Mouse (Mus musculus): Measurements from ENCODE around the gene Sncg. TPM values are rescaled to one million over a fixed set of nuclear protein-coding genes. Genes with fewer than 3 reads are reported as not detected.

Gene Sncg
- polyA plus RNA-seq, 1 experiment from 2014 or later: 36.7 TPM

DNA sequence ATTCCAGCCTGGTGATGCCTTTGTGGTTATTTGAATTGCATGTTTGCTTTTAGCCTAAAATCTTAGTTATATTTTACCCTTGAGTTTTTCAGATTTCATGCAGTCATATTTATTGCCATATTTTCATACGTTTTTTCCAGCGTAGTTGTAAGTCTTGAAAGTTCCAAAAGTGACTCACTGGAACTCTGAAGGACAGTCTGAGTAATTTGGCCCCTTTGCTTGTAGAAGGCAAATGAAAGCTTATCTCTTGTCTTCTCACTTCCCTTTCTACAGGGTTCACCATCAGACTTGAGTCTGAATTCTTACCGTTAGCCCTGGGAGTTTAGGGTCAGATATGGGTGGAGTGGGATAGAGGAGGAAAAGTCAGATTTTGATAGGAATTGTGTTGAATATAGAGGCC is 48.0 kb downstream of the Sncg start:
- H3K9me3 ChIP-seq: no peaks in the 10 kb centered on the region
- no peak overlapping the region for H3K4me3 ChIP-seq
- H3K27me3 ChIP-seq (replicated peaks): no peaks in the 10 kb centered on the region
- ATAC-seq (replicated peaks): no peak
- H3K4me1 ChIP-seq: no peaks in the 10 kb centered on the region
- no peak overlapping the region for H3K4me2 ChIP-seq
- WGBS: 91% methylated on average over 3 of the region's 3 CpGs
- peaks cover 27% of the 10 kb centered on the region for H3K36me3 ChIP-seq (replicated peaks)
- H3K27ac ChIP-seq: no peak overlapping the region
- H3K9ac ChIP-seq: no peak overlapping the region

DNA sequence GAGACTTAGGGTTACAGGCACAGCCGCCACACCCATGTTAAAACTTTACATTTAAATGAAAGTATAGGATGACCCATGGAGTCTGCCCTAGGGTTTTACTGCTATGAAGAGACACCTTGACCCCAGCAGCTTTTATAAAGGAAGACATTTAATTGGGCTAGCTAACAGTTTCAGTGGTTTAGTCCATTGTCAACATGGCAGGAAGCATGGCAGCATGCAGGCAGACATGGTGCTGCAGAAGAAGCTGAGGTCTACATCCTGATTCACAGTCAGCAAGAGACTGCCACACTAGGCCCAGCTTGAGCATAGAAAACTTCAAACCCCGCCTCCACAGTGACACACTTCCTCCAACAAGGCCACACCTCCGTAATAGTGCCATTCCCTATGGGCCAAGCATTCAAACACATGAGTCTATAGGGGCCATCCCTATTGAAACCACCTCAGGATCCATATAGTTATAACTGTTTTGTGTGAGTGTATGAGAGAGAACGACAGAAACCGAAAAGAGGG is 51.0 kb downstream of the Sncg start:
- Histone ChIP-seq H3K4me2 (no peak overlapping the region), H3K4me1 (no peaks in the 10 kb centered on the region), H3K27ac (no peak overlapping the region), H3K27me3 (replicated peaks) (no peaks in the 10 kb centered on the region), H3K4me3 (no peak overlapping the region), H3K9me3 (no peaks in the 10 kb centered on the region), H3K9ac (no peak overlapping the region), H3K36me3 (replicated peaks) (peaks cover 17% of the 10 kb centered on the region; the same call in 1 of the 2 replicates)
- over 99% methylated on average over 5 of the region's 5 CpGs for WGBS
- no peak for ATAC-seq (replicated peaks)

Other genes with a start within 250 kb of the Sncg start
- gene Npy4r, start 222.3 kb downstream of the Sncg start, polyA plus RNA-seq (2015; fragmentation: Nextera tagmentation; extraction: Ambion mirVana): 0.15 and 0.17 TPM in 2 replicates
- 9.2 and 9.7 TPM in 2 replicates for gene Gprin2, start 173.1 kb downstream of the Sncg start, polyA plus RNA-seq (2015; fragmentation: Nextera tagmentation; extraction: Ambion mirVana)
- gene Syt15, start 155.2 kb downstream of the Sncg start, polyA plus RNA-seq (2015; fragmentation: Nextera tagmentation; extraction: Ambion mirVana): 0.51 and 0.65 TPM in 2 replicates
- 5.2 and 7.0 TPM in 2 replicates for gene Shld2, start 64.3 kb downstream of the Sncg start, polyA plus RNA-seq (2015; fragmentation: Nextera tagmentation; extraction: Ambion mirVana)
- 92.5 and 99.2 TPM in 2 replicates for gene Glud1, start 64.1 kb downstream of the Sncg start, polyA plus RNA-seq (2015; fragmentation: Nextera tagmentation; extraction: Ambion mirVana)
- gene Fam25c, start 19.4 kb downstream of the Sncg start, polyA plus RNA-seq (2015; fragmentation: Nextera tagmentation; extraction: Ambion mirVana): not detected in 2 replicates
- 4.7 and 5.0 TPM in 2 replicates for gene Mmrn2, start 676 bp upstream of the Sncg start, polyA plus RNA-seq (2015; fragmentation: Nextera tagmentation; extraction: Ambion mirVana)
- gene Bmpr1a, start 128.6 kb upstream of the Sncg start, polyA plus RNA-seq (2015; fragmentation: Nextera tagmentation; extraction: Ambion mirVana): 15.2 and 17.5 TPM in 2 replicates
- gene 9230112D13Rik, start 148.0 kb upstream of the Sncg start, polyA plus RNA-seq (2015; fragmentation: Nextera tagmentation; extraction: Ambion mirVana): not detected in 2 replicates
- 0.57 and 0.78 TPM in 2 replicates for gene Ldb3, start 213.9 kb upstream of the Sncg start, polyA plus RNA-seq (2015; fragmentation: Nextera tagmentation; extraction: Ambion mirVana)
- 0.23 TPM in 1 of 2 replicates, not detected in the other for gene Opn4, start 225.4 kb upstream of the Sncg start, polyA plus RNA-seq (2015; fragmentation: Nextera tagmentation; extraction: Ambion mirVana)